Mouse (Mus musculus): ENCODE data around the gene AL607142.1. TPM values are rescaled to one million over a fixed set of nuclear protein-coding genes. Genes with fewer than 3 reads are reported as not detected.

Gene AL607142.1
- polyA plus RNA-seq, 1 experiment from 2014 or later = not detected

DNA sequence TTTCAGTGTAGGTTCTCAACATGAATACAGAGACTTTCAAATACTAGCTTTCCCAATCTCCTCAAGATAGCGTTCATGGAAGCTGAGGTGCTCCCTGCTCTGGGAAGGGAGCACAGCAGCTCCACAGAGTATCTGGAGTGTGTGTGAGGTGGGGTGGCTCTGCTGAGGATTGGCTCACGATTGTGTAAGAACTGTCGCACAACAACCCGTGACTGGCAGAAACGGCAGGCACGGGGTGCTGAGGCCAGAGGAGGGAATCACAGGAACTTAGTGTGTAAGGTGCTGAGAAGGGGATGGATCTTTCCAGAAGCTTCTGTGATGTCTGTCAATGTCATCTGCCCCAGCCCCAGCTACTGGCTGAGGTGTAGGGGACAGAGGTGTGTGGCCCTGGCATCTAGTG lies 3.1 kb upstream of the AL607142.1 start:
- Histone ChIP-seq H3K4me1 (peaks cover 4% of the 10 kb centered on the region), H3K9ac (no peak overlapping the region), H3K4me3 (replicated peaks) (no peak overlapping the region), H3K9me3 (no peaks in the 10 kb centered on the region), H3K27ac (no peak overlapping the region), H3K27me3 (no peaks in the 10 kb centered on the region), H3K36me3 (replicated peaks) (no peaks in the 10 kb centered on the region), H3K4me2 (no peak overlapping the region)
- no peak for ATAC-seq (ENCODE audit: low FRiP score)
- 94% methylated on average over 6 of the region's 6 CpGs for WGBS

DNA sequence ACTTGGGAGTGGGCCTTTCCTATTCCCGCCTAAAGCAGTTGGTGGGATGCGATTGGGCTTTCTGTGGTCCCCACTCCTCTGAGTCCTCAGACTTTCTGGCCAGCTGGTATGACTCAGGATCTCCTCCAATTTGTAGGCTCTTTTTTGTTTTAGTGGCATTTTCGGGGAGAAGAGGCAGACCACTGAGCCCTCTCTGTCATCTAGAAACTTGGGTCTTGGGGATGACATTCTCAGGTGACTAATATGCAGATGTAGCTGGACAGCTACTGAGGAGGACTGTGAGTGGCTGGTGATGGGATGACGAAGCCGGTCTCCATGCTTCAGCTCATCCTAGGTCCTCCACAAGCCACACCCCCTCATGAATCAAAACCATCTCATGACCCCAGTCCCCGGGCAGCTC lies 2.6 kb upstream of the AL607142.1 start:
- Histone ChIP-seq H3K36me3 (replicated peaks) (no peaks in the 10 kb centered on the region), H3K4me2 (no peak overlapping the region), H3K4me1 (peaks cover 4% of the 10 kb centered on the region), H3K9me3 (no peaks in the 10 kb centered on the region), H3K4me3 (replicated peaks) (no peak overlapping the region), H3K27ac (no peak overlapping the region), H3K27me3 (no peaks in the 10 kb centered on the region), H3K9ac (no peak overlapping the region)
- 87% methylated on average over 6 of the region's 6 CpGs for WGBS
- ATAC-seq (ENCODE audit: low FRiP score) = no peak

DNA sequence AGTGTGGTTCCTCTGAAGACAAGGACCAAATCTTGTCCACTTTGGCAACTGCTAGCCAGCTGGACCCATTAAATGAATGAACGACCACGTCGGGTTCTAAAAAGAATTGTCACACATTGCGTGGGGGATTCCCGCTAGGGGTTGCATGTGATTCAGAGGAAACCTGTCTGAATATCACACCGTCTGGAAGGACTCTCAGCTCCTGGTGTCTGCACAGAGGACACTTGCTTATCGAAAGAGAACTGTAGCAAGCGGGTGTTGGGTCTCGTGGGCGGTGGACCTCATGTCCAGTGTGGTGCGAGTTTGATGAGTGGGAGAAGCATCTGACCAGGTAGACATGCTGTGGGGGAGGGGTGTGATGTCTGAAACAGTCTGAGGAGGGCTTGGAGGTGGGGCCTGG lies 2.0 kb upstream of the AL607142.1 start:
- 92% methylated on average over 11 of the region's 11 CpGs for WGBS
- no peaks in the 10 kb centered on the region for H3K36me3 ChIP-seq (replicated peaks)
- H3K4me1 ChIP-seq = peaks cover 4% of the 10 kb centered on the region
- no peaks in the 10 kb centered on the region for H3K27me3 ChIP-seq
- no peak for ATAC-seq (ENCODE audit: low FRiP score)
- no peaks in the 10 kb centered on the region for H3K9me3 ChIP-seq
- H3K27ac ChIP-seq = no peak overlapping the region
- H3K4me3 ChIP-seq (replicated peaks) = no peak overlapping the region
- H3K9ac ChIP-seq = no peak overlapping the region
- H3K4me2 ChIP-seq = no peak overlapping the region

GRCm38 (mm10) chr4:120063353-120064124 lies 1.3 kb upstream of the AL607142.1 start:
- WGBS = 92% methylated on average over 20 of the region's 20 CpGs
- H3K36me3 ChIP-seq (replicated peaks) = no peaks in the 10 kb centered on the region
- no peak overlapping the region for H3K9ac ChIP-seq
- ATAC-seq (ENCODE audit: low FRiP score) = no peak
- H3K27ac ChIP-seq = no peak overlapping the region
- H3K4me1 ChIP-seq = peaks cover 4% of the 10 kb centered on the region
- H3K9me3 ChIP-seq = no peaks in the 10 kb centered on the region
- no peaks in the 10 kb centered on the region for H3K27me3 ChIP-seq
- no peak overlapping the region for H3K4me3 ChIP-seq (replicated peaks)
- H3K4me2 ChIP-seq = no peak overlapping the region

GRCm38 (mm10) chr4:120066841-120067591 lies 2.2 kb downstream of the AL607142.1 start:
- Histone ChIP-seq H3K27ac (no peak overlapping the region), H3K27me3 (no peaks in the 10 kb centered on the region), H3K36me3 (replicated peaks) (no peaks in the 10 kb centered on the region), H3K9ac (no peak overlapping the region), H3K4me2 (no peak overlapping the region), H3K4me1 (no peaks in the 10 kb centered on the region), H3K4me3 (replicated peaks) (no peak overlapping the region), H3K9me3 (no peaks in the 10 kb centered on the region)
- WGBS = 90% methylated on average over 9 of the region's 9 CpGs
- no peak for ATAC-seq (ENCODE audit: low FRiP score)

GRCm38 (mm10) chr4:120067592-120068235 lies 2.9 kb downstream of the AL607142.1 start:
- no peaks in the 10 kb centered on the region for H3K4me1 ChIP-seq
- H3K4me2 ChIP-seq = no peak overlapping the region
- no peaks in the 10 kb centered on the region for H3K36me3 ChIP-seq (replicated peaks)
- H3K9me3 ChIP-seq = no peaks in the 10 kb centered on the region
- H3K4me3 ChIP-seq (replicated peaks) = no peak overlapping the region
- no peaks in the 10 kb centered on the region for H3K27me3 ChIP-seq
- no peak for ATAC-seq (ENCODE audit: low FRiP score)
- 88% methylated on average over 8 of the region's 8 CpGs for whole genome bisulfite sequencing
- H3K9ac ChIP-seq = no peak overlapping the region
- H3K27ac ChIP-seq = no peak overlapping the region

DNA sequence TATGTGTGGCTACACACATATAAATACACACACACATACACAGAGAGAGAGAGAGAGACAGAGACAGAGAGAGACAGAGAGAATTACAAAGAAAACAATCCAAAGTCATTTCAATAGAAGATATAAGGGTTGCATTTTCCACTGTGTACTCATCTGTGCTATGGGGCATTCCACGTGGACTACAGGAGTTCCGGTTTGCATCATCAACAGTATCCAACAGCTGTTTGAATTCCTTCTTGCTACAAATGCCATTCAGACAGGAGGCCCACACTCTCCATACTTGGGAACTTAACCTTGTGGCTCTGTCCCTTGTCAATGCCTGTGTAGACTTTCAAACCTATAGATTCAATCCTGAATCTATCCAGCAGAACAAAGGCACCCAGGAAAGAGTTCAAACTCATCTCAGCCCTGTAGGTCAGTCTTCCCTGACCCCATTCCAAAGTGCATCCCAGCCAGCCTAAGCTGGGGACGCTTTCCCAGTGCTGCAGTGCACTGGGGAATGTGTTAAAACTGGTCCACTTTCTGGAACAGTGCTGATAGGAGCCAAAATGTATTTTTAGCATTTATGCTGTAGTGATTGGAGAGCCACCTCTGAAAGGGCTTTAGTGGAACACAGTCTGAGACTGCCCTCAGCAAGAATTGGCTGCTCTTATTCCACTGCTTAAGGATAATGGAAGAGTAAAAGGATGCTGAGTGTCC lies 4.2 kb downstream of the AL607142.1 start:
- Histone ChIP-seq H3K4me3 (replicated peaks) (no peak overlapping the region), H3K4me2 (no peak overlapping the region), H3K27ac (no peak overlapping the region), H3K9ac (no peak overlapping the region), H3K4me1 (peaks cover 3% of the 10 kb centered on the region; the same call in 1 of the 2 replicates), H3K27me3 (no peaks in the 10 kb centered on the region), H3K9me3 (no peaks in the 10 kb centered on the region), H3K36me3 (replicated peaks) (no peaks in the 10 kb centered on the region)
- ATAC-seq (ENCODE audit: low FRiP score) = no peak
- WGBS = 85% methylated on average over 3 of the region's 3 CpGs

DNA sequence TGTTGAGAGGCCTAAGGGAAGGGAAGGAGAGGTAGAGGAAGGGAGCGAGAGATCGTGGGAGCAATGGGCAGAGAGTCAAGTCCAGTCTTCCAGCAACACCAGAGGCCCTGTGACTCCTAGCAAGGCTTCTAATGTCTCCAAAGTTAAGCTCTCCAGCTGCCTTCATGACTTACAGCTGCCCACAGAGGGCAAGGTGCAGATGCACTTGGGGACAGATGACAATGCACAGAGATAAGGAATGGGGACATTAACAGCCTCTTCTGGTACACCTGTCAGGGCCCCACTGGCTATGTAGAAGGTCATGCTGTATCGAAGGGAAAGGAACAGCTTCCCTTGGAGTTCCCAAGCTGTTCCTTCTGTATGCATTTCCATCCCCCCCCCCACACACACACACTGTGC lies 4.8 kb downstream of the AL607142.1 start:
- no peak for ATAC-seq (ENCODE audit: low FRiP score)
- Histone ChIP-seq H3K27me3 (no peaks in the 10 kb centered on the region), H3K4me1 (peaks cover 7% of the 10 kb centered on the region)

DNA sequence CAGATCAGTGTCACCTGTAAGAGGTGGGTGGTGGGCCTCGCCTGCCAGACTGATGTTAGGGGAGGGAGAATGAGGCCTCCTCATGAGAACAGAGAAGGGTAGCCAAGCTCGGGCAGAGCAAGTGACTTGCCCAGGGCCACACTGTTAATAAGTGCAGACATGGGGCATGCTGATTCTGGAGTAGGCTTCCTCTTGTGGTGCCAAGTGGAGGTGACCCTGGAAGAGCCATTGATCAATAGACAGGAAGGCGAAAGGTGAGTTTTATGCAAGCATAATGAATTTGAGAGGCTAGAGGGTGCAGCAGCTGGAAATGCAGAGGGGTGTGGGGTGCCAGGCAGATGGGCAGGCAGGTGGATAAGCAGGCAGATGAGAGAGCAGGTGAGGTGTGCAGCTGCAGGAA lies 6.6 kb downstream of the AL607142.1 start:
- Histone ChIP-seq H3K27ac (no peak overlapping the region), H3K4me2 (no peak overlapping the region), H3K9me3 (no peaks in the 10 kb centered on the region), H3K4me1 (peaks cover 7% of the 10 kb centered on the region), H3K27me3 (no peaks in the 10 kb centered on the region), H3K9ac (no peak overlapping the region), H3K36me3 (replicated peaks) (no peaks in the 10 kb centered on the region), H3K4me3 (replicated peaks) (no peak overlapping the region)
- 70% methylated on average over 3 of the region's 3 CpGs for WGBS
- no peak for ATAC-seq (ENCODE audit: low FRiP score)

More for the DNA sequence above, 4.8 kb downstream of the AL607142.1 start:
- H3K4me3 ChIP-seq (replicated peaks) = no peak overlapping the region
- no peaks in the 10 kb centered on the region for H3K36me3 ChIP-seq (replicated peaks)
- H3K27ac ChIP-seq = no peak overlapping the region
- no peaks in the 10 kb centered on the region for H3K9me3 ChIP-seq
- H3K4me2 ChIP-seq = no peak overlapping the region
- 84% methylated on average over 3 of the region's 3 CpGs for WGBS
- H3K9ac ChIP-seq = no peak overlapping the region

- Histone ChIP-seq H3K36me3 (replicated peaks) (no peaks in the 10 kb centered on the region), H3K9ac (no peak overlapping the region), H3K4me2 (no peak overlapping the region), H3K4me3 (replicated peaks) (no peak overlapping the region), H3K4me1 (peaks cover 7% of the 10 kb centered on the region), H3K9me3 (no peaks in the 10 kb centered on the region), H3K27ac (no peak overlapping the region), H3K27me3 (no peaks in the 10 kb centered on the region)
- WGBS = 64% methylated on average over 15 of the region's 15 CpGs
- no peak for ATAC-seq (ENCODE audit: low FRiP score)
These were observed 7.2 kb downstream of the AL607142.1 start for GRCm38 (mm10) chr4:120071842-120072507.

DNA sequence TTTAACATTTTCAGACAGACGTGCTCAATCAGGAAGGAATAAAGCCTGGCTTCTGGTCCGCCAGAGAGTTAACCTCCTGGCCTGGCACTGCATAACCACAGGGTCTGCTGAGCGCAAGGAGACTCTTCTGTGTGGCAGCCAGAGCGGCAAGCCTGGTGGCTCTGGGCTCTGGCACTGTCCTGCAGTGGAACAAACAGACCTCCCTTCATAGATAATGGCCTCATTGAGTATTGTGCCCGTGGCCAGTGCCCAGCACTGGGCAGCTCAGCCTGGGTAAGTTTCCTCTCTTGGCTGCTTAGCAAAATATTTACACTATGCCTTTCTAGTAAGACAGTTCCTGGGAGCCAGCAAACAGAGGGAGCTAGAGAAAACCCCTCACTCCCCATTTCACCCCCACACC lies 9.3 kb downstream of the AL607142.1 start:
- no peak overlapping the region for H3K9ac ChIP-seq
- H3K27me3 ChIP-seq = no peaks in the 10 kb centered on the region
- peaks cover 7% of the 10 kb centered on the region for H3K4me1 ChIP-seq
- no peaks in the 10 kb centered on the region for H3K9me3 ChIP-seq
- ATAC-seq (ENCODE audit: low FRiP score) = no peak
- no peak overlapping the region for H3K4me3 ChIP-seq (replicated peaks)
- H3K27ac ChIP-seq = no peak overlapping the region
- H3K4me2 ChIP-seq = no peak overlapping the region
- WGBS = 54% methylated on average over 5 of the region's 5 CpGs
- no peaks in the 10 kb centered on the region for H3K36me3 ChIP-seq (replicated peaks)

GRCm38 (mm10) chr4:120077322-120077721 lies 12.5 kb downstream of the AL607142.1 start:
- H3K9me3 ChIP-seq = no peaks in the 10 kb centered on the region
- no peaks in the 10 kb centered on the region for H3K36me3 ChIP-seq (replicated peaks)
- no peaks in the 10 kb centered on the region for H3K27me3 ChIP-seq
- ATAC-seq (ENCODE audit: low FRiP score) = no peak
- H3K4me1 ChIP-seq = peaks cover 7% of the 10 kb centered on the region
- no peak overlapping the region for H3K27ac ChIP-seq
- no peak overlapping the region for H3K4me3 ChIP-seq (replicated peaks)
- H3K4me2 ChIP-seq = no peak overlapping the region
- WGBS = 90% methylated on average over 8 of the region's 8 CpGs
- H3K9ac ChIP-seq = no peak overlapping the region

All from forebrain, embryonic 12.5 days (tissue).